Mouse (Mus musculus) E14TG2a.4 (cell line): ENCODE results near the gene Dtl.

ENCODE experiments used
- H3K27me3 ChIP-seq: 2 replicates; pipeline ENCODE4 v1.6.1; 2014; ENCODE audit warnings: low read length, control low read depth; ENCODE audit not compliant: insufficient read depth
- H3K36me3 ChIP-seq: 2 replicates; pipeline ENCODE4 v1.6.1; 2014; ENCODE audit warnings: low read length, control low read depth; ENCODE audit not compliant: insufficient read depth
- H3K4me1 ChIP-seq: replicated peaks from 2 replicates; pipeline ENCODE4 v1.6.1; 2014; ENCODE audit warnings: low read depth, low read length, control low read depth
- H3K4me3 ChIP-seq: replicated peaks from 2 replicates; pipeline ENCODE4 v1.5.1; 2014; ENCODE audit warnings: mild to moderate bottlenecking, low read length
- H3K9me3 ChIP-seq: 2 replicates; pipeline ENCODE4 v1.6.1; 2014; ENCODE audit warnings: low read length, control low read depth
- CTCF ChIP-seq: conservative IDR thresholded peaks from 2 replicates; pipeline ENCODE4 v1.5.1; 2014; ENCODE audit warnings: low read length
- NANOG ChIP-seq: IDR thresholded peaks from 2 replicates; pipeline ENCODE4 v1.6.1; 2014; ENCODE audit warnings: borderline replicate concordance, low read length, mixed read lengths
- POU5F1 ChIP-seq: IDR thresholded peaks from 2 replicates; pipeline ENCODE4 v1.6.1; 2014; ENCODE audit warnings: low read length, borderline replicate concordance

The Dtl gene

GRCm38 (mm10) chr1:191541014-191541413 lies 34.3 kb downstream of the Dtl start:
- Histone ChIP-seq H3K4me3 (no peak overlapping the region), H3K27me3 (no peaks in the 10 kb centered on the region), H3K4me1 (0 out of 2 replicates have a peak, but pooled peaks cover 5% of the 10 kb centered on the region), H3K9me3 (no peaks in the 10 kb centered on the region), H3K36me3 (peaks cover 97% of the 10 kb centered on the region)
- TF ChIP-seq CTCF (no peak), NANOG (no peak), POU5F1 (no peak)

- Histone ChIP-seq H3K9me3 (no peaks in the 10 kb centered on the region), H3K4me3 (no peak overlapping the region), H3K27me3 (no peaks in the 10 kb centered on the region), H3K4me1 (0 out of 2 replicates have a peak, but pooled peaks cover 5% of the 10 kb centered on the region), H3K36me3 (peaks cover 97% of the 10 kb centered on the region)
- TF ChIP-seq POU5F1 (no peak), NANOG (no peak), CTCF (no peak)
Observed at GRCm38 (mm10) chr1:191540300-191540699, 35.0 kb downstream of the Dtl start.

- Histone ChIP-seq H3K9me3 (no peaks in the 10 kb centered on the region), H3K4me1 (peaks cover 5% of the 10 kb centered on the region; the same call in 1 of the 2 replicates), H3K36me3 (peaks cover 75% of the 10 kb centered on the region), H3K27me3 (no peaks in the 10 kb centered on the region), H3K4me3 (no peak overlapping the region)
- TF ChIP-seq CTCF (no peak), POU5F1 (no peak), NANOG (no peak)
Observed at GRCm38 (mm10) chr1:191534896-191535295, 40.4 kb downstream of the Dtl start.

- H3K27me3 ChIP-seq = no peaks in the 10 kb centered on the region
- H3K36me3 ChIP-seq = peaks cover 36% of the 10 kb centered on the region
- no peaks in the 10 kb centered on the region; the same call in 1 of the 2 replicates for H3K4me1 ChIP-seq
- no peaks in the 10 kb centered on the region for H3K9me3 ChIP-seq
- H3K4me3 ChIP-seq = no peak overlapping the region
- no peak for TF ChIP-seq POU5F1
- TF ChIP-seq CTCF = no peak
- no peak for TF ChIP-seq NANOG
Observed at GRCm38 (mm10) chr1:191531023-191531422, 44.3 kb downstream of the Dtl start.

GRCm38 (mm10) chr1:191529406-191529805 lies 45.9 kb downstream of the Dtl start:
- no peaks in the 10 kb centered on the region; the same call in 1 of the 2 replicates for H3K4me1 ChIP-seq
- no peaks in the 10 kb centered on the region for H3K27me3 ChIP-seq
- no peak for TF ChIP-seq POU5F1
- TF ChIP-seq CTCF = no peak
- no peak for TF ChIP-seq NANOG
- H3K4me3 ChIP-seq = no peak overlapping the region
- H3K36me3 ChIP-seq = peaks cover 22% of the 10 kb centered on the region
- no peaks in the 10 kb centered on the region for H3K9me3 ChIP-seq

GRCm38 (mm10) chr1:191527921-191528612 lies 47.3 kb downstream of the Dtl start:
- no peak overlapping the region for H3K4me3 ChIP-seq
- H3K4me1 ChIP-seq = no peaks in the 10 kb centered on the region; the same call in 1 of the 2 replicates
- no peaks in the 10 kb centered on the region for H3K9me3 ChIP-seq
- H3K27me3 ChIP-seq = no peaks in the 10 kb centered on the region
- TF ChIP-seq POU5F1 = no peak
- no peak for TF ChIP-seq NANOG
- TF ChIP-seq CTCF = no peak
- H3K36me3 ChIP-seq = peaks cover 11% of the 10 kb centered on the region

- Histone ChIP-seq H3K4me1 (no peaks in the 10 kb centered on the region; the same call in 1 of the 2 replicates), H3K36me3 (peaks cover 2% of the 10 kb centered on the region), H3K27me3 (no peaks in the 10 kb centered on the region), H3K4me3 (no peak overlapping the region), H3K9me3 (no peaks in the 10 kb centered on the region)
- no peak for TF ChIP-seq CTCF
- TF ChIP-seq NANOG = no peak
- TF ChIP-seq POU5F1 = no peak
Observed at GRCm38 (mm10) chr1:191527089-191527488, 48.3 kb downstream of the Dtl start.

- Histone ChIP-seq H3K4me1 (0 out of 2 replicates have a peak, but pooled peaks cover 3% of the 10 kb centered on the region), H3K36me3 (no peaks in the 10 kb centered on the region), H3K4me3 (no peak overlapping the region), H3K9me3 (no peaks in the 10 kb centered on the region), H3K27me3 (no peaks in the 10 kb centered on the region)
- TF ChIP-seq NANOG (no peak), POU5F1 (no peak), CTCF (no peak)
Observed at GRCm38 (mm10) chr1:191521395-191521794, 53.9 kb downstream of the Dtl start.

- H3K4me1 ChIP-seq = 0 out of 2 replicates have a peak, but pooled peaks cover 3% of the 10 kb centered on the region
- no peaks in the 10 kb centered on the region for H3K36me3 ChIP-seq
- TF ChIP-seq CTCF = no peak
- TF ChIP-seq NANOG = no peak
- no peak for TF ChIP-seq POU5F1
- no peak overlapping the region for H3K4me3 ChIP-seq
- no peaks in the 10 kb centered on the region for H3K9me3 ChIP-seq
- no peaks in the 10 kb centered on the region for H3K27me3 ChIP-seq
Observed at GRCm38 (mm10) chr1:191520669-191521068, 54.7 kb downstream of the Dtl start.
